Mouse (Mus musculus) heart, postnatal 25 days (tissue): ENCODE measurements around the gene Atp6v0d1. TPM values are rescaled to one million over a fixed set of nuclear protein-coding genes. Genes with fewer than 3 reads are reported as not detected.

ENCODE experiments used
- DNase-seq: peaks from one replicate; pipeline ENCODE4 v3.0.0; 2022; ENCODE audit warnings: low spot score
- intact Hi-C: fragments of 180-260 bp; cut with DNase I; formaldehyde crosslinking; loops from one replicate; pipeline ENCODE4 v1.15.1; 2025
- total RNA-seq, 2 experiments: library from RNA; stranded (reverse); gene quantifications; 2 replicates each; pipeline ENCODE4 v1.2.3; 2021

Atp6v0d1 gene
- total RNA-seq, 2 experiments from 2014 or later: 45.7 to 53.2 TPM

DNA sequence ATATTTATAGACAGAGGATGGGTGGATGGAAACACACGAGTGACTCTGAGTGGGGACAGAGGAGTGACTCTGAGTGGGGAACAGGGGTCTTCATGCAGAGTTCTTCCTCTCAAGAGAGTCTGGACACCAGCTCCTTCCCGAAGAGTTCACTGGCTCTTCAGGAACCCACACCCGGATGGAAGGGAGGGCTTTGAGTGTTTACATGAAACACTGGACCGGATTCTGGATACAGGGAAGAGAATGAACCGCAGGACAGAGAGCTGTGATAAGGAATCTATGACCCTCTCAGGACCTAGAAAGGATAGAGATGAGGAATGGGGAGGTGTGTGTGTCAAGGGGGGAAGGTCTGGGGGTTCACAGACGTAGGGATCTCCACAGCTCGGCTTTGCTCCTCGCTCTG lies 48.5 kb downstream of the Atp6v0d1 start:
- DNase-seq: no peak
- intact Hi-C loops: loop anchor here (2.0 to 5.0 kb wide), 2 partner anchors 35 to 37 kb away; no protein-coding TSS in a partner anchor

DNA sequence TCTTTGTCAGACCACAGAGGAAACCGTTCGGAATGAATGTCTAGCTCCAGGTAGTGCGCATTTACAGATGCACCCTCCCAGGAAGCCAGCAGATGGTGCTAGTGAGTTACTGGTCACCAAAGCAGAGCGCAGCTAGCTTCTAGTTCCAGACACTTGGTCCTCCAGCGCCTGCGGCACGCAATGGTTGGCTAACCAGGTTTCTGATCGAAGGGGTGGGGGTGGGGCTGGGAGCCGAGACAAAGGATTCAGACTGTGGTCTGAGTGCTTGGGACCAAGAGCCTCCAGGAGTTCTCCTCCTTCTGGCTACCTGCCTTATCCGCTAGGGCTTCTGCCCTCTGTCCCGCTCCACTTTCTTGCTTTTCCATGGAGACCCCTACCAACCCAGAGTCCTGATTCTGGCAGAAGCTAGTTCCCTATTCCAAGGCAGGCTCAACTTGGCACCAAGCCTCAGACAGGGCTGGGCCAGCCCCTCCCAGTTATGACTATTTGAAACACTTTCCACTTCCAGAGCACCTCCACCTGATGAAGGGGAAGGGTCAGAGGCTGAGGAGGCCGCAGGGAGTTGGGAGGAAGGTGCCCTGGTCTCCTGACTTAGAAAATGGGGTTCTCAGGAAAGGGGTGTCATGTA lies 49.7 kb downstream of the Atp6v0d1 start:
- DNase-seq: no peak
- intact Hi-C loops: loop anchor here (2.0 to 5.0 kb wide), 2 partner anchors 34 to 39 kb away; no protein-coding TSS in a partner anchor

DNA sequence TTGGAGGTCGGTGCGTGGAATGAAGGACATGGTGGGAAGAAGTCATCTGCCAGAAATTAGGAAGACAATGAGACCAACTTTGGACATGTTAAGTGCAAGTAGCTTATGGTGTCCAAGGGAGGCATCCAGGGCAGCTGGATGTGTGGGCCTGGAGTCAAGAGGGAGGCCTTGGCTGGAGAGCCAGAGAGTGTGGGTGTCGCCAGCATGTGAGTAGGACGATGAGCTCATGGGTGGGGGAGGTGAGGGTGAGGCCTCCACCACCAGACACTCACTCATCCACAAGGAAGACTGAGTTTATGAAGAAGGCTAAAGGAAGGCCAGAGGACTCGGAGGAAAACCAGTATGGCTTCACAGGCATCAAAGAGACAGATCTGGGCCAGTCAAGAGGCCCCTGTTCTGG lies 51.2 kb downstream of the Atp6v0d1 start:
- intact Hi-C loops: loop anchor here (5.0 kb wide), 1 partner anchor 32 kb away; no protein-coding TSS in a partner anchor
- DNase-seq: peak; percentile 57

DNA sequence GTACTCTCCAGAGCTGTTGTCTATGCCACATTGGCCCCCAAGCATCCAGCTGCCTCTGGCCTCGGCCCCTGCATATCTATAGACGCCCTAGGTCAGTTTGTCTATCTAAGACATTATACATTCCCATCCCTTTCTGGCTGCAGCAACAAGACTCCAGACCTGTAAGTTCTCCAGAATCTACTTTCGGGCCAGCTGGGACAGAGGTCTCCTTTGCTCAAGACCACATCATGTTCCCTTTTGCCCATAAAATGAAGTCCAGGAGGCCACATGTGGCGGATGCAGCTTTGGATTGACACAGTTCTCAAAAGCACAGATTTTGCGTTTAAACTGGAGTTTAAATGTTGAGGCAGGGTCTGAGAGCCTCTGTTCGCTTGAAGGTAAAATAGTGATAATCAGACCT lies 51.7 kb downstream of the Atp6v0d1 start:
- intact Hi-C loops: no loop called here
- DNase-seq: no peak

DNA sequence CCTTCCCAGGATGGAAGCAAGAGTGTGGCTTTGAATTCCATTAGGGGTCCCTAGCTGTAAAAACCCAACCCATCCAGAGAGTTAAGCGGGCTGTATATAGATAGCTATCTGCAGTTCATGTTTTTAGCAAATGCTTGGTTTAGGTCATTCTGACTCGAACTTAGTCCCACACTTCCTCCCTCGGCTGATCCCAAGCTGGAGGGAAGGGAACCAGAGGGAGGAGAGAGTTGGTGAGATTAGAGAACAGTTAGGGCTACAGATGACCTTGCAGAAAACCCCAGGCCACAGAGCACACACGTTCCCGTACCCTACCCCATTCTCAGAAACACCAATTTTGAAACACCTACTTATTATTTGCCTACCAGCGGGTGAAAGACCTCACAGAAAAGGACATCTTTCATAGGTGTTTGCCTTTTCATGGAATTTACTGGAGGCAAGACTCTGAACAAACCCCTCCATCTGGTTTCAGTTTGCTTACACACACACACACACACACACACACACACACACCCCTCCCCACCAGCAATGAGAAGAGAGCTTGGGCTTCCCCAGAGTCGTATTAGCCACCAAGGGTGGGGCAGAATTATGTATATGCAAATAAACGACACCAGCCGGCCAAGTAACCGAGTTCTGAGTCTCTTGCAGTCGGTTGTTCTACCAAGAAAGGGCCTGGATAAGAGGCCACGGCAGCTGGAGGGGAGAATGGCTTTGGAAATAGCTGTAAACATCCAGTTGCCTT lies 55.7 kb downstream of the Atp6v0d1 start:
- intact Hi-C loops: no loop called here
- DNase-seq: no peak

DNA sequence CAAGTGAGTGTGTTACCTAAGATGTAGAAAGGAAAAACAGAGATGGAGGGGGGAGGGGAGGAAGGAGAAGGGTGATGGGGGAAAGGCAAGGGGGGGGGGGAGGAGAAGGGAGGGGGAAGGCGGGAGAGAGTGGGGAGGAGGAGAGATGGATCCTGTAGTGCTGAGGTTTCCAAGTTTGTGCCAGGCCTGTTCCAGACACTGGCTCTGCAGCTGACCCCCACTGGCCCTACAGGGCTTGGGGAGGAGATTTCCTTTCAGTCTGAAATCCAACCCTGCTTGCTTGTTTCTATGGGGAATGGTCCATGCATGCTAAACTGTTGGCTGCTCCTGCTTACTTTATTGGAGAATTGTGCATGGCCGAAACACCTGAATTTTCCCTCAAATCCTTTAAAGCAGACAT lies 57.1 kb downstream of the Atp6v0d1 start:
- intact Hi-C loops: no loop called here
- DNase-seq: no peak

DNA sequence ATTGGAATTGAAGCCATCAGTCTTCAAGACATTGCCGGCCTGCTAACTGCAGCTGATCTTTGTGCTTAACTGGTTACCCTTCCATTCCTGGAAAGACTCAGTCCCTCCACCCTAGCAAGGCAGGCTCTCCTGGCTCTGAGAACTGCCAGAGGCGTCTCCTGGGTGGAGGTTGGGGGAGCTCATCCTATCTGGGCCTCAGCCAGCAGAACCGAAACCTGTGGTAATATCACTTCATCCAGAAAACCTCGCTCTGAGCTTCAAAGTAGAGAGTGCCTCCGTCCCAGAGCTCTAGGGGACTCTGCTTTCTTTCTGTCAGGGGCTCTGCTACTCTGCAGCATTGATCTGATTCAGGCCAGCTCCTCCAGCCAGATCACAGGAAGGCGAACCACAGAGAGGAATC lies 58.9 kb downstream of the Atp6v0d1 start:
- DNase-seq: no peak
- intact Hi-C loops: no loop called here

GRCm38 (mm10) chr8:105504617-105505016 lies 61.2 kb downstream of the Atp6v0d1 start:
- DNase-seq: no peak

GRCm38 (mm10) chr8:105499787-105500186 lies 66.1 kb downstream of the Atp6v0d1 start:
- intact Hi-C loops: no loop called here
- no peak for DNase-seq

More at GRCm38 (mm10) chr8:105504617-105505016, 61.2 kb downstream of the Atp6v0d1 start:
- intact Hi-C loops: no loop called here

DNA sequence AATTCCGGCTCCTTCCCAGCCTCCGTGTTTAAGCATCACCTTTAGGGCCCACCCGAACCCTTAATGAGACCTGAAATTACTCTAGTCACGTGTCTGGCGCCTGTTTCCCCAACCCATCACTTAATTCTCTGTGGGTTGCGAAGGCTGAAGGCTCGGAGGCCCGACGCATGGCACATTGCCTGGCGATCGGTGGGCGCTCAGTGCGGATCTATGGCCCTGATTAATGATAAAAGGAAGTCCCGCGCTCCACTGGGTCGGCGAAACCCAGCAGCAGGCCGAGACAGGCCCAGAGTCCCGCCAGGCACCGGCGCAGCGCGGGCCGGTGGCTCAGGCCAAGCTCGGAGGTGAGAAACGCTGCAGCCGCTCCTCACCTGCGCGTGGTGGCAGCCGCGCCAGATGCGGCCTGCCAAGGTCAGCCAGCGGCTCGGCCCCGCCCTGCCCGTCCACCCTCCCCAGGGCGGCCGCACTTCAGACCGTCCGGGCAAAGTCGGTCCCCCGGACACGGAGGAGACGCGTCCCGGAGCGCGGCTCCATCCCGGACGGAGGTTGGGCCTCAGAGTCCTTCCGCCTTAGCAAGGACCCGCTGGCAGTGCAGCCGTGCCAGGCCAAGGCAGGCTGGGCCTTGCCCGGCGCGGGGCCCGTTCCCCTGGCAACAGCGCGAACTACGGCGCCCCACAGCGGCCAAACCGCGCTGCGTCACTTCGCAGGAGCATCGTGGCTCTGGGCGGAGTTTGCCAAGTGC lies 69.2 kb downstream of the Atp6v0d1 start, which contains the start of gene Zdhhc1:
Gene Zdhhc1, minus strand, starts transcription at position 464 of the 742 bp plus-strand sequence.
- intact Hi-C loops: no loop called here
- peak; percentile 78 for DNase-seq

DNA sequence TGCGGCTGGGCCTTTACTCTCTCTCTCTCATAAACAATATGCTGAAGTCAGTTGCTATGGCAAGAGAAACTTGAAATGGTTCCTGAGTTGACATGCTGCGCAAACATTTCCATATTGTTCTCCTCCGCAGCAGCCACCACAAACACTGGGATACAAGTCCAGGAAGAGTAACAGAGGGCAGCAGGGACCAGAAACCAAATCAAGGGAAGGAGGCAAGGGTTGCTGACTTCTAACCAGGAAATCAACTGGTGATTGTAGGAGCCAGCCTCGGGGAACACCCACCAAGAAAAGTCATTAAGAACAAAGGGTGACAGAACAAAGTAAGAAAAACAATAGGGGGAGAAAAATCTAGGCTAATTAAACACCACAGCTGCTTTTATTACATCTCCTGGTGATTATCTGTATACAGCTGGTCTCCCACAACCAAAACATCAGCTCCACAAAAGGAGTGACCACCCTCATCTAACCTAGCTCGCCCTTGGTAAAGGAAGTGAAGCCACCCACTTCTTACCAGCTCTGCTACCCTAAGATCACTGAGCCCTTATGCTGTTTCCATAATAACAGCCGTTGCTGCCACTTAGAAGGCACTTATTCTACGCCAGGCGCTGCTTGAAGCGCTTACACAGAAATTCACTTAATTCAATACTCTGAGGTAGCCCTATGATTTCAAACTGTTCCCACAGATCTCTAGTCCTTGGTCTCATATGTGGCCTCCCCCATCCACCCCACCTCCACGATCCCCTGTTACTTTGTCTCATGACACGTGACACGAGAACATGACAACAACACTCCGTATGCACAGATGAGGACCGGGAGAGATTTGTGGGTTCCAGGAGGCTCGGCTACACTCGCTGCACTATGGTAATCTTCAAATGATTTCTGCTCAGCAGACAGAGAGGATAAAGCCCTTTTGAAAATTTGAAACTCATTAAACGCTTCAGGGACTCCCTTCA lies 70.2 kb downstream of the Atp6v0d1 start:
- intact Hi-C loops: no loop called here
- no peak for DNase-seq

- no peak for DNase-seq
- intact Hi-C loops: no loop called here
These were observed 71.3 kb downstream of the Atp6v0d1 start for GRCm38 (mm10) chr8:105494566-105494965.

- intact Hi-C loops: no loop called here
- no peak for DNase-seq
These were observed 72.4 kb downstream of the Atp6v0d1 start for GRCm38 (mm10) chr8:105493495-105493894.

- intact Hi-C loops: no loop called here
- no peak for DNase-seq
These were observed 76.6 kb downstream of the Atp6v0d1 start for GRCm38 (mm10) chr8:105489281-105489680.

DNA sequence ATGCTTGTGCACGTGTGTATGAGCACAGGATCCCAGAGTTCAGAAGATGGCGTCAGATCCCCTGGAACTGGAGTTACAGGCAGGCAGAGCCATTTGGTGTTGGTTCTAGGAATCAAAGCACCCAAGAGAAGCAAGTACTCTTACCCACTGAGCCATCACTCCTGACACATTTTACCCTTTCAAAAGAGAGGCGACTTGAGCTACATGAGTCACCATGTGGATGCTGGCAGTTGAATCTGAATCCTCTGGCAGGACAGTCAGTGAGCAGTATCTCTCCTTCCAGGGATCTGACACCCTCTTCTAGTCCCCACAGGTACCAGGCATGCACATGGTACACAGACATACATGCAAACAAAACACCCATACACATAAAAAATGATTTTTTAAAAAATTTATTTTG lies 77.8 kb downstream of the Atp6v0d1 start:
- no peak for DNase-seq
- intact Hi-C loops: no loop called here

GRCm38 (mm10) chr8:105484392-105484791 lies 81.5 kb downstream of the Atp6v0d1 start:
- DNase-seq: no peak
- intact Hi-C loops: loop anchor here (2.0 to 5.0 kb wide), 3 partner anchors 33 to 70 kb away; partner anchors contain the start of gene Hsd11b2

DNA sequence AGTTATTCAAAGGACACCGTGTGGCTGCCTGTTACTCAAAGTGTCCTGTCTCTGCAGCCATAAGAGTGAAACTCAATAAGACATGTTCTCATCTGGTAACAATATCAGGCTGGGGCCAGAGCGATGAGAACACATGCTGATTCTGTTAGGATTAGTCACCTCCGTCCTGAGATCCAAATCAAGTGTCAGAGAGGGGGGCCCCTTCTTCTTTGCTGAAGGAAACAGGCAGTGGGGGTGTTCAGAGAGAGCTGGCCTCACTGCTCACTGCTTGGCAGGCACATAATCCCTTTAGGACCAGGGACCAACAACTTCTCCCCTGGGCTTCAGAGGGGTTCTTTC lies 81.8 kb downstream of the Atp6v0d1 start:
- no peak for DNase-seq
- intact Hi-C loops: loop anchor here (2.0 to 5.0 kb wide), 3 partner anchors 33 to 71 kb away; partner anchors contain the start of gene Hsd11b2

DNA sequence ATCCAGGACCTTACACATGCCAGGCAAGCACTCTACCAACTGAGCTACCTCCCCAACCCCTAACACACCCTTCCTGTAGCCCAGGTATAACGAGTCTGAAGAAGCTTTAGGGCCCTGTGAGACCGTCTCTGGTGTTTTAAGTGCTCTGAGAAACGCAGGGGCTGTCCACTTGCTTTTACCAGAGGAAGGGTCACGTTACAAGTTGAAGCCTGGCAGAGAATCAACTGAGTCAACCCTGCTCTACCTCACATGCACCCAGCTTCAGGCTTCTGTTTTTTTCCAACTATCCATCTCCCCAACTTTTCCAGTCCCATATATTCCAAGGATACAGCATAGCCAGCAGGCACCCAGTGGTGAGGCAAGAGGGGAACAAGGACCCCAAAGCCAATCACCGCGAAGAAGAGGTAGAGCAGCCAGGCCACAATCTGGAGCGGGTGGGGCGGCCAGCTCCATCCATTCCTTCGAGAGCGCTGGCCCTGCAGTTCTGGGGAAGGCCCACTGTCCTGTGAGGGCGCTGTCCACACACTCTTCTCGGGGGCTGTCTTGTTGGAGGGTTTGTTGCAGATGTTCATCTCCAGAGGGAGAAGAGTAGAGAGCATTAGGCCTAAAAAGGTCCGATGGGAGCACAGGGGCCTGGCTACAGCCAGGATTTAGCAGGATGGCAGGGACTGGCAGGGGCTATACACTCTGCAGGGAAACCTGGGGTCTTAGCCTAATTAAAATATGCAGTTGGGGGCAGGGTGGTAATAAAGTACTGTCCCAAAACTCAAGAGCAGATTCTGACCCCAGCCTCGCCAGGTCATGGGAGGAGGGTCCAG lies 82.4 kb downstream of the Atp6v0d1 start:
- intact Hi-C loops: loop anchor here (2.0 to 5.0 kb wide), 3 partner anchors 34 to 71 kb away; partner anchors contain the start of gene Hsd11b2

More for the DNA sequence above, 82.4 kb downstream of the Atp6v0d1 start:
- DNase-seq: no peak
